Mouse (Mus musculus): Measurements from ENCODE around the gene Numbl. TPM values are rescaled to one million over a fixed set of nuclear protein-coding genes. Genes with fewer than 3 reads are reported as not detected.

Numbl gene
- total and polyA plus RNA-seq, 2 experiments from 2014 or later: 6.2 to 15.9 TPM

- H3K4me1 ChIP-seq (ENCODE audit: control insufficient read depth, insufficient read depth): no peaks in the 10 kb centered on the region
- ATAC-seq (ENCODE audit: insufficient read depth, low read depth) (peak; percentile 62; the same call in 1 of the 2 replicates), DNase-seq (ENCODE audit: low spot score) (no peak)
- H3K9me3 ChIP-seq (replicated peaks; ENCODE audit: control insufficient read depth, low read length): no peaks in the 10 kb centered on the region
- H3K36me3 ChIP-seq (replicated peaks; ENCODE audit: control insufficient read depth, insufficient read depth, low read length): 0 out of 2 replicates have a peak, but pooled peaks cover 4% of the 10 kb centered on the region
- H3K9ac ChIP-seq (replicated peaks; ENCODE audit: low read depth, low read length): no peak overlapping the region
- peak overlapping the region; percentile 40; the same call in 1 of the 2 replicates for H3K27ac ChIP-seq (ENCODE audit: low read depth)
- no peak overlapping the region for H3K4me3 ChIP-seq (ENCODE audit: low read depth, low read length)
- no peak overlapping the region for H3K4me2 ChIP-seq (ENCODE audit: low read depth, low read length)
- TF ChIP-seq EP300 (IDR thresholded peaks at IDR 0.05; ENCODE audit: low read depth) (no peak), CTCF (IDR thresholded peaks at IDR 0.05; ENCODE audit: low read depth) (no peak)
- WGBS: 48% methylated on average over 5 of the region's 5 CpGs
- no peaks in the 10 kb centered on the region for H3K27me3 ChIP-seq (ENCODE audit: control insufficient read depth, insufficient read depth, low read length)
These were observed 8.3 kb upstream of the Numbl start for GRCm38 (mm10) chr7:27249928-27250327.

GRCm38 (mm10) chr7:27251946-27252345, 6.3 kb upstream of the Numbl start:
- no peak overlapping the region for H3K27ac ChIP-seq (ENCODE audit: low read depth)
- no peaks in the 10 kb centered on the region for H3K9me3 ChIP-seq (replicated peaks; ENCODE audit: control insufficient read depth, low read length)
- DNase-seq (ENCODE audit: low spot score) (no peak), ATAC-seq (ENCODE audit: insufficient read depth, low read depth) (no peak)
- no peak overlapping the region for H3K9ac ChIP-seq (replicated peaks; ENCODE audit: low read depth, low read length)
- TF ChIP-seq CTCF (IDR thresholded peaks at IDR 0.05; ENCODE audit: low read depth) (no peak), EP300 (IDR thresholded peaks at IDR 0.05; ENCODE audit: low read depth) (no peak)
- H3K4me1 ChIP-seq (ENCODE audit: control insufficient read depth, insufficient read depth): no peaks in the 10 kb centered on the region
- H3K4me3 ChIP-seq (ENCODE audit: low read depth, low read length): no peak overlapping the region
- no peak overlapping the region for H3K4me2 ChIP-seq (ENCODE audit: low read depth, low read length)
- no peaks in the 10 kb centered on the region for H3K36me3 ChIP-seq (replicated peaks; ENCODE audit: control insufficient read depth, insufficient read depth, low read length)
- no peaks in the 10 kb centered on the region for H3K27me3 ChIP-seq (ENCODE audit: control insufficient read depth, insufficient read depth, low read length)
- WGBS: 88% methylated on average over 6 of the region's 6 CpGs

GRCm38 (mm10) chr7:27255721-27256120, 2.5 kb upstream of the Numbl start:
- 60% methylated on average over 3 of the region's 3 CpGs for WGBS
- ATAC-seq (ENCODE audit: insufficient read depth, low read depth): no peak
- no peak overlapping the region for H3K9ac ChIP-seq (replicated peaks; ENCODE audit: low read depth, low read length)
- DNase-seq (ENCODE audit: low spot score): no peak
- TF ChIP-seq EP300 (IDR thresholded peaks at IDR 0.05; ENCODE audit: low read depth): no peak
- TF ChIP-seq CTCF (IDR thresholded peaks at IDR 0.05; ENCODE audit: low read depth): peak; percentile 52
- no peak overlapping the region for H3K27ac ChIP-seq (ENCODE audit: low read depth)
- no peaks in the 10 kb centered on the region for H3K27me3 ChIP-seq (ENCODE audit: control insufficient read depth, insufficient read depth, low read length)
- H3K4me3 ChIP-seq (ENCODE audit: low read depth, low read length): no peak overlapping the region
- H3K4me2 ChIP-seq (ENCODE audit: low read depth, low read length): no peak overlapping the region
- peaks cover 15% of the 10 kb centered on the region; the same call in 1 of the 2 replicates for H3K4me1 ChIP-seq (ENCODE audit: control insufficient read depth, insufficient read depth)
- no peaks in the 10 kb centered on the region for H3K9me3 ChIP-seq (replicated peaks; ENCODE audit: control insufficient read depth, low read length)
- H3K36me3 ChIP-seq (replicated peaks; ENCODE audit: control insufficient read depth, insufficient read depth, low read length): no peaks in the 10 kb centered on the region

- no peak overlapping the region for H3K9ac ChIP-seq (replicated peaks; ENCODE audit: low read depth, low read length)
- no peaks in the 10 kb centered on the region for H3K27me3 ChIP-seq (ENCODE audit: control insufficient read depth, insufficient read depth, low read length)
- H3K4me2 ChIP-seq (ENCODE audit: low read depth, low read length): peak overlapping the region; percentile 88
- H3K9me3 ChIP-seq (replicated peaks; ENCODE audit: control insufficient read depth, low read length): no peaks in the 10 kb centered on the region
- H3K36me3 ChIP-seq (replicated peaks; ENCODE audit: control insufficient read depth, insufficient read depth, low read length): no peaks in the 10 kb centered on the region
- peak overlapping the region; percentile 80 for H3K27ac ChIP-seq (ENCODE audit: low read depth)
- TF ChIP-seq EP300 (IDR thresholded peaks at IDR 0.05; ENCODE audit: low read depth) (no peak), CTCF (IDR thresholded peaks at IDR 0.05; ENCODE audit: low read depth) (0 out of 2 replicates have a peak, but pooled peaks have one; percentile 18)
- peak; percentile 63 for DNase-seq (ENCODE audit: low spot score)
- 27% methylated on average over 27 of the region's 27 CpGs for WGBS
- H3K4me1 ChIP-seq (ENCODE audit: control insufficient read depth, insufficient read depth): peaks cover 15% of the 10 kb centered on the region; the same call in 1 of the 2 replicates
- H3K4me3 ChIP-seq (ENCODE audit: low read depth, low read length): peak overlapping the region; percentile 87
- ATAC-seq (ENCODE audit: insufficient read depth, low read depth): peak; percentile 31
These were observed 984 bp upstream of the Numbl start for GRCm38 (mm10) chr7:27257046-27257851.

GRCm38 (mm10) chr7:27257852-27258204, 405 bp upstream of the Numbl start:
- Histone ChIP-seq H3K4me3 (ENCODE audit: low read depth, low read length) (peak overlapping the region; percentile 87), H3K27ac (ENCODE audit: low read depth) (peak overlapping the region; percentile 80), H3K9ac (replicated peaks; ENCODE audit: low read depth, low read length) (no peak overlapping the region; the same call in 1 of the 2 replicates), H3K9me3 (replicated peaks; ENCODE audit: control insufficient read depth, low read length) (no peaks in the 10 kb centered on the region), H3K4me2 (ENCODE audit: low read depth, low read length) (peak overlapping the region; percentile 88), H3K36me3 (replicated peaks; ENCODE audit: control insufficient read depth, insufficient read depth, low read length) (0 out of 2 replicates have a peak, but pooled peaks cover 1% of the 10 kb centered on the region), H3K27me3 (ENCODE audit: control insufficient read depth, insufficient read depth, low read length) (no peaks in the 10 kb centered on the region), H3K4me1 (ENCODE audit: control insufficient read depth, insufficient read depth) (peaks cover 15% of the 10 kb centered on the region; the same call in 1 of the 2 replicates)
- TF ChIP-seq EP300 (IDR thresholded peaks at IDR 0.05; ENCODE audit: low read depth) (no peak), CTCF (IDR thresholded peaks at IDR 0.05; ENCODE audit: low read depth) (no peak)
- WGBS: 14% methylated on average over 5 of the region's 6 CpGs
- no peak for ATAC-seq (ENCODE audit: insufficient read depth, low read depth)
- DNase-seq (ENCODE audit: low spot score): no peak

All from heart, postnatal 0 days (tissue).